Mouse (Mus musculus): ENCODE data around the gene Rasa3. TPM values are rescaled to one million over a fixed set of nuclear protein-coding genes. Genes with fewer than 3 reads are reported as not detected.

Gene Rasa3
- total RNA-seq, 2 experiments from 2014 or later, result 5.9 to 10.5 TPM

GRCm38 (mm10) chr8:13623038-13623750 lies 54.2 kb downstream of the Rasa3 start:
- H3K4me3 ChIP-seq, result peak overlapping the region; percentile 43

GRCm38 (mm10) chr8:13620226-13620920 lies 57.0 kb downstream of the Rasa3 start:
- no peak overlapping the region for H3K4me3 ChIP-seq
- no peak for TF ChIP-seq CTCF (IDR thresholded peaks at IDR 0.05)
- H3K27ac ChIP-seq, result peak overlapping the region; percentile 66
- intact Hi-C loops (cut with DNase I), result no loop called here
- peak; percentile 58 for DNase-seq

More at GRCm38 (mm10) chr8:13623038-13623750, 54.2 kb downstream of the Rasa3 start:
- peak overlapping the region; percentile 84 for H3K27ac ChIP-seq
- intact Hi-C loops (cut with DNase I), result no loop called here
- TF ChIP-seq CTCF (IDR thresholded peaks at IDR 0.05), result no peak
- no peak for DNase-seq

GRCm38 (mm10) chr8:13616831-13617505 lies 60.4 kb downstream of the Rasa3 start:
- Histone ChIP-seq H3K27ac (peak overlapping the region; percentile 46), H3K4me3 (no peak overlapping the region)
- no peak for TF ChIP-seq CTCF (IDR thresholded peaks at IDR 0.05)
- intact Hi-C loops (cut with DNase I), result no loop called here
- DNase-seq, result no peak

- peak overlapping the region; percentile 34 for H3K4me3 ChIP-seq
- intact Hi-C loops (cut with DNase I), result no loop called here
- peak overlapping the region; percentile 63 for H3K27ac ChIP-seq
- no peak for TF ChIP-seq CTCF (IDR thresholded peaks at IDR 0.05)
- DNase-seq, result no peak
These were observed 62.4 kb downstream of the Rasa3 start for GRCm38 (mm10) chr8:13614924-13615391.

DNA sequence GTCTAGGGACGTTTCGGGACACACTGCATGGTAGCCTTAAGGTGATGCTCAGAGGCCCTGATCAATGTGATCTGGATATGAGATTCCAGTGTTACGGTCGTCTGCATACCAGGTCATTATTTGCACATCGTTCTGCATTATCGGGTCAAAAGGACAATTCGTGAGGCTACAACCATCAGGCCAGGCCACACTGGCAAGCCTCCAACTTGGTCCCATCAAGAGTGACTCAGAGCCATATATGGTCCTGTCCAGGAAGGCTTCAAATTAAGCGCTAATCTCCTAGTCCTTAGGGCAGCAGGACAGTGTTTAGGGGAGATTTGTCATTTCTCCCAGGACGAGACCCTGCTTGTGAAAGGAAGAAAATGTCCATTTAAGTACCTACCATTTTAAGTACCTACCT lies 63.3 kb downstream of the Rasa3 start:
- H3K4me3 ChIP-seq, result no peak overlapping the region; the same call in 1 of the 2 replicates
- no peak for TF ChIP-seq CTCF (IDR thresholded peaks at IDR 0.05)
- intact Hi-C loops (cut with DNase I), result no loop called here
- DNase-seq, result no peak
- H3K27ac ChIP-seq, result no peak overlapping the region

- TF ChIP-seq CTCF (IDR thresholded peaks at IDR 0.05), result no peak
- no peak overlapping the region for H3K27ac ChIP-seq
- no peak overlapping the region for H3K4me3 ChIP-seq
- intact Hi-C loops (cut with DNase I), result no loop called here
- DNase-seq, result no peak
These were observed 65.7 kb downstream of the Rasa3 start for GRCm38 (mm10) chr8:13611702-13612101.

DNA sequence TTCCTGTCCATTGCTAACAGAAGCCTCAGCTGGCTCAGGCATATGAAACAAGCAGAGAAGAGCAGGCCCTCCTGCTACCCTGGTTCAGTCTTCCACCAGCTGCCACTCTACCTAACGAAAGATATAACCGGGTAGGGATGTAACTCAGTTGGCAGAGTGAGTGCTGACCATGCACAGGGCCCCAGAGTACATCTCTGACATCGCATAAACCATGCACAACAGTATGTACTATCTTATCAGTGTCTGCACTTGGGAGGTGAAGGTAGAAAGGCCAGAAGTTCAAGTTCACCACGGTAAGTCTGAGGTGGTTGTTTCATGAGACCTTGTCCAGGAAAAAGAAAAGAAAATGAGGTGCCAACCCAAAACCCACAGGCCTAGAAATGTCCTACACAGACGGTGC lies 67.4 kb downstream of the Rasa3 start:
- TF ChIP-seq CTCF (IDR thresholded peaks at IDR 0.05), result no peak
- H3K27ac ChIP-seq, result no peak overlapping the region
- no peak for DNase-seq
- no peak overlapping the region for H3K4me3 ChIP-seq
- intact Hi-C loops (cut with DNase I), result no loop called here

DNA sequence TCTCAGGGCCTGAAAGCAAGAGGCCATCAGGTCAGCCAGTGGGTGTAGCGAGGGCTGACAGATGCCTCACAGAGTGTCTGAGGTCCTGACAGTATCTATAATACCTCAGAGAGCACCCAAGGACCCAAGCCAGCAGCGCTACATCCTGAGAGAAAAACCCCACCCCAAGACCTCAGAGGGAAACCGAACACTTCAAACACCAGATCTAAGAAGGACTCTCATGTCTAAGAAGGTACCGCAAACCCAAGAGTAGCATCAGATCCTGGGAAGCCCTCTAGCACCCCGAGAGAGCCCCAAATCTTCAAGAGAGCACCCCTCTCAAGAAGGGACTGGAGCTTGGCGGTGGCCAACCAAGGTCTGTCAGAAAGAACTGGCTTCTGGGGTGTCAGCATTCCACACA lies 68.5 kb downstream of the Rasa3 start:
- TF ChIP-seq CTCF (IDR thresholded peaks at IDR 0.05), result no peak
- DNase-seq, result no peak
- Histone ChIP-seq H3K4me3 (no peak overlapping the region), H3K27ac (no peak overlapping the region)
- intact Hi-C loops (cut with DNase I), result no loop called here

- intact Hi-C loops (cut with DNase I), result no loop called here
- no peak for TF ChIP-seq CTCF (IDR thresholded peaks at IDR 0.05)
- Histone ChIP-seq H3K4me3 (no peak overlapping the region), H3K27ac (no peak overlapping the region)
- no peak for DNase-seq
These were observed 71.4 kb downstream of the Rasa3 start for GRCm38 (mm10) chr8:13605920-13606480.

GRCm38 (mm10) chr8:13602621-13603020 lies 74.8 kb downstream of the Rasa3 start:
- intact Hi-C loops (cut with DNase I), result loop anchor here (5.0 kb wide), 1 partner anchor 125 kb away; no protein-coding TSS in a partner anchor
- TF ChIP-seq CTCF (IDR thresholded peaks at IDR 0.05), result peak; percentile 81
- Histone ChIP-seq H3K27ac (no peak overlapping the region), H3K4me3 (no peak overlapping the region)
- DNase-seq, result peak; percentile 60

- intact Hi-C loops (cut with DNase I), result loop anchor here (5.0 kb wide), 1 partner anchor 126 kb away; no protein-coding TSS in a partner anchor
- DNase-seq, result no peak
- H3K27ac ChIP-seq, result peak overlapping the region; percentile 70
- H3K4me3 ChIP-seq, result peak overlapping the region; percentile 34; the same call in 1 of the 2 replicates
- TF ChIP-seq CTCF (IDR thresholded peaks at IDR 0.05), result no peak
These were observed 76.2 kb downstream of the Rasa3 start for GRCm38 (mm10) chr8:13601166-13601565.

DNA sequence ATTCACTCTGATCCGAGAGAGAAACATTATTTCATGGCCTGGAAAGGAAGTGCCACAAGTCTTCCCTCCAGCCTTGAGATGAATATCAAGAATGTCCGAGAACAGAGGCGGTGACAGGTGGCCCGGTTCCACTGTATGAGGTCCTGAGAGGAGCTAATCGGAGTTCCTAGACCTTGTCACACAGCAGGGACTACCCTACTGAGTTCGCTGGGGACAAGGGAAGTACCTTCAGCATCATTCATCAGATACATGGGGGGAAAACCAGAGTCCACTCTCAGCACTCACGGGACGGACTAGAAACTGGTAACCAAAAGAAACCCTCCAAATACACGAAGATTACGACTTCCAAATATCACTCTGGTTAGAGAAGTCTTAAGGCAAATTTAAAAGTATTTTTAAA lies 76.7 kb downstream of the Rasa3 start:
- DNase-seq, result no peak
- Histone ChIP-seq H3K27ac (peak overlapping the region; percentile 70), H3K4me3 (peak overlapping the region; percentile 34)
- no peak for TF ChIP-seq CTCF (IDR thresholded peaks at IDR 0.05)
- intact Hi-C loops (cut with DNase I), result loop anchor here (5.0 kb wide), 1 partner anchor 127 kb away; no protein-coding TSS in a partner anchor
